Mouse (Mus musculus) cerebellum, adult 2 months (tissue): ENCODE measurements around the gene Shb.

Experiments used
- CTCF ChIP-seq: fragments of 200-500 bp; IDR thresholded peaks from 2 replicates; pipeline ENCODE4 v1.5.1; 2011; ENCODE audit warnings: low read depth, mild to moderate bottlenecking, control low read depth, low read length, moderate library complexity, borderline replicate concordance; ENCODE audit not compliant: insufficient read depth
- POLR2A ChIP-seq: fragments of 200-500 bp; IDR thresholded peaks from 2 replicates; pipeline ENCODE4 v1.6.1; 2011; ENCODE audit warnings: low read length, control low read depth, borderline replicate concordance; ENCODE audit not compliant: insufficient read depth

DNA sequence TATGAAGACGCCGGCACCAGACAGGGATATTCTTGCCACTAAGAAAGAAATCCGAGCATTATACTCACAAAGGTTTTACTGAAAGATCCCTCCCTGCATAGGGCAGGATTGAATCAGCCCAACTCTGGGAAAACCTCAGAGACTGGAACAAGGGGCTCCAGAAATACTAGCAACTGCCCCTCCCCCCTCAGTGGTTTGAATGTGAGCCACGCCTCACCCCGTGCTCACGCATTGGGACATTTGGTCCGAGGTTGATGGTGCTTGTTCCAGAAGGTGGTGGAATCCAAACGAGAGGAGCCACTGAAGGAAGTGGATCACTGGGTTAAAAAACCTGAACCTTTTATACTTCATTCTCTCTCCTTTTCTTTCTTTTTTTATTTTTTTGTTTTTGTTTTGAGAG lies 45.4 kb upstream of the Shb start:
- no peak for TF ChIP-seq POLR2A
- no peak for TF ChIP-seq CTCF
